Mouse (Mus musculus) bone marrow macrophage, adult 2 months (primary cell): ENCODE data around the gene Rb1. TPM values are rescaled to one million over a fixed set of nuclear protein-coding genes. Genes with fewer than 3 reads are reported as not detected.

ENCODE experiments used
- H3K27ac ChIP-seq: 2 replicates; pipeline ENCODE4 v1.5.1; 2012; ENCODE audit warnings: low read depth, low read length; ENCODE audit not compliant: insufficient read depth
- H3K4me1 ChIP-seq: 2 replicates; pipeline ENCODE4 v1.6.1; 2012; ENCODE audit warnings: low read length; ENCODE audit not compliant: control insufficient read depth, insufficient read depth
- H3K4me3 ChIP-seq: 2 replicates; pipeline ENCODE4 v1.5.1; 2012; ENCODE audit warnings: mild to moderate bottlenecking, low read length, moderate library complexity; ENCODE audit not compliant: insufficient read depth
- CTCF ChIP-seq: IDR thresholded peaks from 2 replicates; pipeline ENCODE4 v1.5.1; 2012; ENCODE audit warnings: low read depth, mild to moderate bottlenecking, low read length, moderate library complexity
- POLR2A ChIP-seq: IDR thresholded peaks from 2 replicates; pipeline ENCODE4 v1.6.1; 2012; ENCODE audit warnings: mild to moderate bottlenecking, low read depth, low read length, borderline replicate concordance
- polyA plus RNA-seq: library from polyadenylated mRNA; stranded (reverse); fragments of >200 nt; gene quantifications from 2 replicates; pipeline ENCODE4 v1.2.4, GENCODE M21; 2012; ENCODE audit not compliant: missing spikeins, insufficient read depth, insufficient read length

Rb1 gene
- polyA plus RNA-seq, 1 experiment: 46.2 TPM

- no peak for TF ChIP-seq POLR2A
- no peak for TF ChIP-seq CTCF
- Histone ChIP-seq H3K27ac (no peak overlapping the region), H3K4me1 (peaks cover 8% of the 10 kb centered on the region), H3K4me3 (no peak overlapping the region)
Measured at GRCm38 (mm10) chr14:73313864-73314263, 11.8 kb downstream of the Rb1 start.

GRCm38 (mm10) chr14:73313396-73313795 is 12.2 kb downstream of the Rb1 start:
- TF ChIP-seq CTCF: no peak
- no peak for TF ChIP-seq POLR2A
- Histone ChIP-seq H3K4me3 (no peak overlapping the region), H3K27ac (no peak overlapping the region), H3K4me1 (peaks cover 8% of the 10 kb centered on the region)

GRCm38 (mm10) chr14:73312909-73313308 is 12.7 kb downstream of the Rb1 start:
- Histone ChIP-seq H3K27ac (no peak overlapping the region), H3K4me1 (peaks cover 8% of the 10 kb centered on the region), H3K4me3 (no peak overlapping the region)
- TF ChIP-seq CTCF (no peak), POLR2A (no peak)

- Histone ChIP-seq H3K4me1 (peaks cover 5% of the 10 kb centered on the region; the same call in 1 of the 2 replicates), H3K4me3 (no peak overlapping the region), H3K27ac (no peak overlapping the region)
- TF ChIP-seq POLR2A: no peak
- no peak for TF ChIP-seq CTCF
Measured at GRCm38 (mm10) chr14:73307490-73307889, 18.1 kb downstream of the Rb1 start.

GRCm38 (mm10) chr14:73303193-73303592 is 22.4 kb downstream of the Rb1 start:
- TF ChIP-seq CTCF (no peak), POLR2A (no peak)
- no peaks in the 10 kb centered on the region for H3K4me1 ChIP-seq

GRCm38 (mm10) chr14:73301856-73302255 is 23.8 kb downstream of the Rb1 start:
- Histone ChIP-seq H3K4me3 (no peak overlapping the region), H3K27ac (no peak overlapping the region), H3K4me1 (no peaks in the 10 kb centered on the region)
- TF ChIP-seq POLR2A (no peak), CTCF (no peak)

More at GRCm38 (mm10) chr14:73303193-73303592, 22.4 kb downstream of the Rb1 start:
- Histone ChIP-seq H3K4me3 (no peak overlapping the region), H3K27ac (no peak overlapping the region)

- TF ChIP-seq CTCF (no peak), POLR2A (no peak)
- H3K27ac ChIP-seq: no peak overlapping the region
- H3K4me1 ChIP-seq: no peaks in the 10 kb centered on the region
- H3K4me3 ChIP-seq: no peak overlapping the region
Measured at GRCm38 (mm10) chr14:73295512-73295911, 30.1 kb downstream of the Rb1 start.

GRCm38 (mm10) chr14:73293616-73294015 is 32.0 kb downstream of the Rb1 start:
- TF ChIP-seq POLR2A (no peak), CTCF (no peak)
- H3K27ac ChIP-seq: no peak overlapping the region
- H3K4me3 ChIP-seq: no peak overlapping the region
- H3K4me1 ChIP-seq: peaks cover 5% of the 10 kb centered on the region

GRCm38 (mm10) chr14:73292434-73292833 is 33.2 kb downstream of the Rb1 start:
- Histone ChIP-seq H3K4me3 (no peak overlapping the region), H3K27ac (no peak overlapping the region), H3K4me1 (peaks cover 5% of the 10 kb centered on the region)
- TF ChIP-seq POLR2A: no peak
- TF ChIP-seq CTCF: no peak

- no peak overlapping the region for H3K27ac ChIP-seq
- TF ChIP-seq POLR2A: no peak
- H3K4me1 ChIP-seq: peaks cover 5% of the 10 kb centered on the region
- H3K4me3 ChIP-seq: no peak overlapping the region
Measured at GRCm38 (mm10) chr14:73289915-73290314, 35.7 kb downstream of the Rb1 start.

GRCm38 (mm10) chr14:73280996-73281395 is 44.6 kb downstream of the Rb1 start:
- no peak overlapping the region for H3K4me3 ChIP-seq
- H3K27ac ChIP-seq: no peak overlapping the region
- 0 out of 2 replicates have a peak, but pooled peaks cover 2% of the 10 kb centered on the region for H3K4me1 ChIP-seq
- TF ChIP-seq POLR2A (no peak), CTCF (no peak)
